ENCODE assay signal across 1 mouse cellular context in the genomic region with DNA sequence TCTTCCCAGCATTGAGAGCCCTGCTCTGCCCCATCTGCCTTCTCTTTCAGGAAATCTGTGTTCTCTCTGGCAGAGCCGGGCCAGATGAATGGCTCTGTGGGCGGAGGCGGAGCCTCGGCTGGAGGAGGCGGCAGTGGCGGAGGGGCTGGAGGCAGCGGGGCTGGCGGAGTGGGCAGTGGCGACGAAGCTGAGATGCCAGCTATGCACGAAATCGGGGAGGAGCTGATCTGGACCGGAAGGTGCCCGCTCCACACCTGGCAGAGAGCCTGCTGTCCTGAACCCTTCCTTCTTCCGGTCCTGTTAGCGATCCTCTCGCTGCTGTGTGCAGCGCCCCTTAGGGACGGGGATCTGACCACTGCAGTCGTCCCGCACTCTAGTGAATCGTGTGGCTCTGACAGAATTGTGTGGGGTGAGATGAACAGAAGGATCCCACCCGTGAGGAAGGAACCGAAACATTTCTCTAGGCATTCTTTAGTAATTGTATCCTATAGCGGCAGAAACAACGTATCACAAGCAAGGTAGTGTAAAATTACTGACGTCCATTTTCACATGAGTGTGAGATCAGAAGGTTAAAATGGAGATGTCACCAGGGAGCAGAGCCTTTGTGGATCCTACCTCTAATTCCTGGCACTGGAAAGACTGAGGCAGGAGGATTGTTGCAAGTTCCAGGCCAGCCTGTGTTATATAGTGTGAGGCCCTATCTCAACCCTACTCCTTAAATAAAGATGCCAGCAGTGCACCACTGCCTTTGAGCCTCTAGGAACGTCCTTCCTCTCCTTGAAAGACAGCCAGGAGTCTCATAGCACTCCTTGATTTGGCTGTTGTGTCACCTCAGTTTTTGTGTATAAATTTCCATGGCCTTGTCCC.
TF ChIP-seq lines count a peak whose summit lies in the region.

No protein-coding gene starts in this region.

TF ChIP-seq in CH12.LX, 34 proteins besides CTCF, POLR2A, EP300 and RAD21:
- TF ChIP-seq ZKSCAN1 (IDR thresholded peaks at IDR 0.05; ENCODE audit: borderline replicate concordance, low read depth, low read length) (no peak), ELF1 (IDR thresholded peaks at IDR 0.05; ENCODE audit: low read depth, low read length) (peak; percentile 90), CHD2 (IDR thresholded peaks at IDR 0.05; ENCODE audit: low read length) (0 out of 2 replicates have a peak, but pooled peaks have one; percentile 32), JUN (IDR thresholded peaks at IDR 0.05; ENCODE audit: insufficient read depth, low read depth, low read length) (no peak), ZC3H11A (IDR thresholded peaks at IDR 0.05; ENCODE audit: low read depth, low read length) (no peak), ETS1 (conservative IDR thresholded peaks at IDR 0.05; ENCODE audit: low read depth, low read length) (no peak), MEF2A (IDR thresholded peaks at IDR 0.05; ENCODE audit: borderline replicate concordance, low read depth, low read length) (peak; percentile 57), IRF4 (IDR thresholded peaks at IDR 0.05; ENCODE audit: low read depth, low read length) (peak; percentile 60), PAX5 (IDR thresholded peaks at IDR 0.05; ENCODE audit: low read length) (no peak), SMC3 (IDR thresholded peaks at IDR 0.05; ENCODE audit: low read depth, low read length) (peak; percentile 50), MYC (IDR thresholded peaks at IDR 0.05; ENCODE audit: low read depth, low read length) (no peak), USF2 (conservative IDR thresholded peaks at IDR 0.05; ENCODE audit: low read depth, low read length) (no peak), UBTF (IDR thresholded peaks at IDR 0.05; ENCODE audit: low read depth, low read length) (no peak), USF1 (IDR thresholded peaks at IDR 0.05; ENCODE audit: low read depth, low read length) (no peak), SIN3A (IDR thresholded peaks at IDR 0.05; ENCODE audit: low read length) (peak; percentile 71), TCF12 (IDR thresholded peaks at IDR 0.05; ENCODE audit: low read depth, low read length) (peak; percentile 71), NELFE (IDR thresholded peaks at IDR 0.05; ENCODE audit: low read depth, low read length) (peak; percentile 69), TBP (conservative IDR thresholded peaks at IDR 0.05; ENCODE audit: low read depth, low read length) (no peak), MAFK (IDR thresholded peaks at IDR 0.05; ENCODE audit: insufficient replicate concordance, low read length) (no peak), BHLHE40 (IDR thresholded peaks at IDR 0.05; ENCODE audit: low read depth, low read length) (peak; percentile 36; the same call in 1 of the 2 replicates), GABPA (IDR thresholded peaks at IDR 0.05; ENCODE audit: insufficient replicate concordance, low read depth, low read length) (no peak), ZNF384 (IDR thresholded peaks at IDR 0.05; ENCODE audit: low read depth, low read length) (no peak), NRF1 (IDR thresholded peaks at IDR 0.05; ENCODE audit: low read depth, low read length) (0 out of 2 replicates have a peak, but pooled peaks have one; percentile 36), HCFC1 (IDR thresholded peaks at IDR 0.05; ENCODE audit: low read depth, low read length) (peak; percentile 66), POLR2AphosphoS2 (IDR thresholded peaks at IDR 0.05; ENCODE audit: low read depth, low read length) (no peak), MAX (IDR thresholded peaks at IDR 0.05; ENCODE audit: low read length) (peak; percentile 32), ZMIZ1 (IDR thresholded peaks at IDR 0.05; ENCODE audit: low read depth, low read length) (peak; percentile 59; the same call in 1 of the 2 replicates), MXI1 (IDR thresholded peaks at IDR 0.05; ENCODE audit: low read depth, low read length) (peak; percentile 58), RCOR1 (conservative IDR thresholded peaks at IDR 0.05; ENCODE audit: low read depth, low read length) (0 out of 2 replicates have a peak, but pooled peaks have one; percentile 35), MAZ (IDR thresholded peaks at IDR 0.05; ENCODE audit: low read depth, low read length) (no peak), KAT2A (IDR thresholded peaks at IDR 0.05; ENCODE audit: insufficient replicate concordance, low read length) (0 out of 2 replicates have a peak, but pooled peaks have one; percentile 21), CHD1 (IDR thresholded peaks at IDR 0.05; ENCODE audit: low read depth, low read length) (no peak), E2F4 (IDR thresholded peaks at IDR 0.05; ENCODE audit: insufficient replicate concordance, low read depth, low read length) (no peak), JUND (conservative IDR thresholded peaks at IDR 0.05; ENCODE audit: low read depth, low read length) (no peak)
